Comparison of ENCODE assay signal across 8 mouse cellular contexts in genomic region chr4:122848150-122848621, GRCm38 (mm10). TPM values are rescaled to one million over a fixed set of nuclear protein-coding genes. Genes with fewer than 3 reads are reported as not detected.
DNase-seq lines count a peak whose midpoint lies in the region; ATAC-seq and TF ChIP-seq lines count a peak whose summit lies in the region.

No protein-coding gene starts in this region.

- H3K36me3 ChIP-seq in heart, embryonic 10.5 days: peaks cover 82% of the 10 kb centered on the region
- peaks cover 61% of the 10 kb centered on the region for H3K36me3 ChIP-seq in intestine, postnatal 0 days (ENCODE audit: control insufficient read depth, insufficient read depth)
- H3K36me3 ChIP-seq in myocyte (ENCODE audit: control insufficient read depth, insufficient read depth): peaks cover 19% of the 10 kb centered on the region
- H3K36me3 ChIP-seq in forebrain, postnatal 0 days (ENCODE audit: insufficient read depth): peaks cover 74% of the 10 kb centered on the region
- peaks cover 76% of the 10 kb centered on the region for H3K36me3 ChIP-seq in forebrain, embryonic 14.5 days (ENCODE audit: control insufficient read depth, insufficient read depth, low read length)
- H3K36me3 ChIP-seq in forebrain, embryonic 11.5 days (ENCODE audit: control insufficient read depth, insufficient read depth, low read length): peaks cover 6% of the 10 kb centered on the region; the same call in 1 of the 2 replicates

- H3K79me2 ChIP-seq in myocyte (ENCODE audit: control insufficient read depth, insufficient read depth): no peaks in the 10 kb centered on the region

- H3K4me3 ChIP-seq in heart, embryonic 10.5 days: no peak overlapping the region
- no peak overlapping the region for H3K4me3 ChIP-seq in intestine, postnatal 0 days (ENCODE audit: low read depth, low read length)
- no peak overlapping the region for H3K4me3 ChIP-seq in myocyte
- H3K4me3 ChIP-seq in forebrain, postnatal 0 days (ENCODE audit: low read depth, low read length): no peak overlapping the region
- H3K4me3 ChIP-seq in forebrain, embryonic 14.5 days (ENCODE audit: low read depth, low read length): no peak overlapping the region
- H3K4me3 ChIP-seq in forebrain, embryonic 11.5 days (ENCODE audit: low read depth, low read length): no peak overlapping the region

- 83% methylated on average over 13 of the region's 13 CpGs for WGBS in heart, embryonic 10.5 days
- WGBS in intestine, postnatal 0 days: 52% methylated on average over 13 of the region's 13 CpGs
- WGBS in forebrain, postnatal 0 days: 70% methylated on average over 13 of the region's 13 CpGs
- 84% methylated on average over 13 of the region's 13 CpGs for WGBS in forebrain, embryonic 14.5 days
- 88% methylated on average over 13 of the region's 13 CpGs for WGBS in forebrain, embryonic 11.5 days

- H3K27ac ChIP-seq in heart, embryonic 10.5 days: no peak overlapping the region
- H3K27ac ChIP-seq in intestine, postnatal 0 days (ENCODE audit: low read depth, low read length): no peak overlapping the region
- no peak overlapping the region for H3K27ac ChIP-seq in forebrain, postnatal 0 days (ENCODE audit: low read depth, low read length)
- no peak overlapping the region for H3K27ac ChIP-seq in forebrain, embryonic 14.5 days (ENCODE audit: low read depth, low read length)
- no peak overlapping the region for H3K27ac ChIP-seq in forebrain, embryonic 11.5 days (ENCODE audit: low read depth, low read length)

- peak; percentile 96 for DNase-seq in heart, adult 11 months
- no peak for DNase-seq in heart, embryonic 10.5 days (ENCODE audit: low spot score)
- peak; percentile 26 for DNase-seq in adrenal gland, adult 8-10 months
- DNase-seq in forebrain, postnatal 0 days: no peak
- no peak for DNase-seq in forebrain, embryonic 14.5 days (ENCODE audit: low spot score)
- no peak for DNase-seq in forebrain, embryonic 11.5 days (ENCODE audit: low spot score)

- H3K4me1 ChIP-seq in heart, embryonic 10.5 days: no peaks in the 10 kb centered on the region
- H3K4me1 ChIP-seq in intestine, postnatal 0 days (replicated peaks; ENCODE audit: control insufficient read depth, insufficient read depth, low read length): no peaks in the 10 kb centered on the region
- no peaks in the 10 kb centered on the region for H3K4me1 ChIP-seq in forebrain, postnatal 0 days (ENCODE audit: insufficient read depth)
- H3K4me1 ChIP-seq in forebrain, embryonic 14.5 days (ENCODE audit: control insufficient read depth, insufficient read depth, low read length): no peaks in the 10 kb centered on the region
- no peaks in the 10 kb centered on the region for H3K4me1 ChIP-seq in forebrain, embryonic 11.5 days (replicated peaks; ENCODE audit: control insufficient read depth, insufficient read depth, low read length)

- no peak overlapping the region for H3ac ChIP-seq in myocyte (ENCODE audit: control insufficient read depth, insufficient read length)

- TF ChIP-seq CTCF in intestine, postnatal 0 days (IDR thresholded peaks at IDR 0.05; ENCODE audit: low read depth): no peak
- TF ChIP-seq CTCF in forebrain, postnatal 0 days (IDR thresholded peaks at IDR 0.05; ENCODE audit: low read depth): no peak

- ATAC-seq in intestine, postnatal 0 days: peak; percentile 65
- no peak for ATAC-seq in forebrain, postnatal 0 days
- no peak for ATAC-seq in forebrain, embryonic 14.5 days
- no peak for ATAC-seq in forebrain, embryonic 11.5 days (replicated peaks; ENCODE audit: low FRiP score)

- H3K27me3 ChIP-seq in heart, embryonic 10.5 days (ENCODE audit: insufficient read depth, poor library complexity, severe bottlenecking): no peaks in the 10 kb centered on the region
- H3K27me3 ChIP-seq in intestine, postnatal 0 days (replicated peaks; ENCODE audit: control insufficient read depth, insufficient read depth, low read length): no peaks in the 10 kb centered on the region
- H3K27me3 ChIP-seq in myocyte (ENCODE audit: control insufficient read depth, insufficient read depth, insufficient read length): no peaks in the 10 kb centered on the region
- H3K27me3 ChIP-seq in forebrain, postnatal 0 days (ENCODE audit: insufficient read depth, low read length): no peaks in the 10 kb centered on the region
- no peaks in the 10 kb centered on the region for H3K27me3 ChIP-seq in forebrain, embryonic 14.5 days (replicated peaks; ENCODE audit: control insufficient read depth, insufficient read depth, low read length)
- no peaks in the 10 kb centered on the region for H3K27me3 ChIP-seq in forebrain, embryonic 11.5 days (ENCODE audit: control insufficient read depth, insufficient read depth, low read length)

- H3K9me3 ChIP-seq in heart, embryonic 10.5 days: no peaks in the 10 kb centered on the region
- no peaks in the 10 kb centered on the region for H3K9me3 ChIP-seq in intestine, postnatal 0 days (ENCODE audit: control insufficient read depth)
- no peaks in the 10 kb centered on the region for H3K9me3 ChIP-seq in forebrain, postnatal 0 days (ENCODE audit: low read length)
- no peaks in the 10 kb centered on the region for H3K9me3 ChIP-seq in forebrain, embryonic 14.5 days (replicated peaks; ENCODE audit: control insufficient read depth, low read length)
- H3K9me3 ChIP-seq in forebrain, embryonic 11.5 days (ENCODE audit: control insufficient read depth, low read length): no peaks in the 10 kb centered on the region

- H3K4me2 ChIP-seq in intestine, postnatal 0 days (replicated peaks; ENCODE audit: low read depth): no peak overlapping the region
- H3K4me2 ChIP-seq in myocyte (ENCODE audit: low read depth): no peak overlapping the region
- no peak overlapping the region for H3K4me2 ChIP-seq in forebrain, postnatal 0 days (ENCODE audit: low read depth)
- no peak overlapping the region for H3K4me2 ChIP-seq in forebrain, embryonic 14.5 days (ENCODE audit: low read length)
- H3K4me2 ChIP-seq in forebrain, embryonic 11.5 days (ENCODE audit: low read depth, low read length, severe bottlenecking): no peak overlapping the region

- TF ChIP-seq POLR2A in myocyte (IDR thresholded peaks at IDR 0.05; ENCODE audit: insufficient read length, low read depth): no peak

- H3K9ac ChIP-seq in intestine, postnatal 0 days (ENCODE audit: low read depth, low read length): no peak overlapping the region
- no peak overlapping the region for H3K9ac ChIP-seq in forebrain, postnatal 0 days
- H3K9ac ChIP-seq in forebrain, embryonic 14.5 days (ENCODE audit: low read length): no peak overlapping the region
- H3K9ac ChIP-seq in forebrain, embryonic 11.5 days (ENCODE audit: low read length): no peak overlapping the region

TF ChIP-seq in myocyte, 11 proteins besides CTCF, POLR2A, EP300 and RAD21:
- TF ChIP-seq USF1 (IDR thresholded peaks at IDR 0.05; ENCODE audit: low read depth): no peak
- TF ChIP-seq E2F4 (IDR thresholded peaks at IDR 0.05; ENCODE audit: insufficient read depth): no peak
- no peak for TF ChIP-seq CEBPB (IDR thresholded peaks at IDR 0.05; ENCODE audit: insufficient read depth, poor library complexity, severe bottlenecking)
- no peak for TF ChIP-seq TCF3 (IDR thresholded peaks at IDR 0.05; ENCODE audit: insufficient read length, low read depth)
- peak in 1 of 3 experiments; percentile 18 for TF ChIP-seq MYOG (IDR thresholded peaks at IDR 0.05; ENCODE audit: control insufficient read depth in 1 of 3, insufficient read depth in 1 of 3, insufficient read length in 2 of 3, low read depth in 2 of 3)
- TF ChIP-seq MYOD1 (IDR thresholded peaks at IDR 0.05; ENCODE audit: control insufficient read depth in 1 of 3, insufficient read length in 2 of 3, low read depth in 2 of 3): no peak
- TF ChIP-seq POLR2AphosphoS2 (IDR thresholded peaks at IDR 0.05; ENCODE audit: insufficient read length, low read depth): peak; percentile 47

RNA-seq across cellular contexts. Expression of gene Ppt1, which starts 12.1 kb away (rescaled TPM):
- 55.0 and 64.3 TPM in 2 replicates for polyA plus RNA-seq in heart, embryonic 10.5 days (2016; fragmentation: Nextera tagmentation; extraction: Ambion mirVana)
- 100 to 1,000 TPM in 2 of 4 experiments, 10 to 100 TPM in 2; 71.3 to 138 (median 106) TPM for total RNA-seq in adrenal gland, adult 8-10 months (2022)
- 54.6 and 54.9 TPM in 2 replicates for polyA plus RNA-seq in intestine, postnatal 0 days (2015; fragmentation: Nextera tagmentation; extraction: Ambion mirVana)
- 49.9 TPM for polyA plus RNA-seq in myocyte (2012; fragmentation: generic; extraction: Trizol)
- total RNA-seq in forebrain, postnatal 0 days (2014; rRNA removed): 43.7 and 53.8 TPM in 2 replicates
- 51.1 and 68.7 TPM in 2 replicates for polyA plus RNA-seq in forebrain, postnatal 0 days (2015; fragmentation: Nextera tagmentation; extraction: Ambion mirVana)
- 54.9 and 63.7 TPM in 2 replicates for polyA plus RNA-seq in forebrain, embryonic 14.5 days (2014; fragmentation: Nextera tagmentation; extraction: Ambion mirVana)
- polyA plus RNA-seq in forebrain, embryonic 11.5 days (2014; fragmentation: Nextera tagmentation; extraction: Ambion mirVana): 76.4 and 81.0 TPM in 2 replicates

RNA-seq across cellular contexts. Expression of gene Cap1, which starts 37.7 kb away (rescaled TPM):
- polyA plus RNA-seq in heart, embryonic 10.5 days (2016; fragmentation: Nextera tagmentation; extraction: Ambion mirVana): 21.7 and 56.6 TPM in 2 replicates
- 100 to 1,000 TPM; 134 to 181 (median 168) TPM for total RNA-seq in adrenal gland, adult 8-10 months (2022)
- polyA plus RNA-seq in intestine, postnatal 0 days (2015; fragmentation: Nextera tagmentation; extraction: Ambion mirVana): 58.4 and 60.4 TPM in 2 replicates
- polyA plus RNA-seq in myocyte (2012; fragmentation: generic; extraction: Trizol): 167 TPM
- 155 and 161 TPM in 2 replicates for total RNA-seq in forebrain, postnatal 0 days (2014; rRNA removed)
- 68.5 and 75.2 TPM in 2 replicates for polyA plus RNA-seq in forebrain, postnatal 0 days (2015; fragmentation: Nextera tagmentation; extraction: Ambion mirVana)
- 73.7 and 77.7 TPM in 2 replicates for polyA plus RNA-seq in forebrain, embryonic 14.5 days (2014; fragmentation: Nextera tagmentation; extraction: Ambion mirVana)
- 69.4 and 73.9 TPM in 2 replicates for polyA plus RNA-seq in forebrain, embryonic 11.5 days (2014; fragmentation: Nextera tagmentation; extraction: Ambion mirVana)

Comparison
In these comparisons a context has a peak if more than half of its experiments do, and no peak if none do; other contexts are left out.
1. DNase-seq: peak in heart, adult 11 months (single experiment) and adrenal gland, adult 8-10 months (single experiment); none in heart, embryonic 10.5 days (single experiment), forebrain, postnatal 0 days (single experiment), forebrain, embryonic 14.5 days (single experiment) and forebrain, embryonic 11.5 days (single experiment).